Mouse (Mus musculus) right cerebral cortex, postnatal 4 days (tissue): ENCODE measurements around the gene Tvp23b.

Experiments used
- DNase-seq: peaks from one replicate; pipeline ENCODE4 v3.0.0-alpha.2; 2022

The Tvp23b gene

DNA sequence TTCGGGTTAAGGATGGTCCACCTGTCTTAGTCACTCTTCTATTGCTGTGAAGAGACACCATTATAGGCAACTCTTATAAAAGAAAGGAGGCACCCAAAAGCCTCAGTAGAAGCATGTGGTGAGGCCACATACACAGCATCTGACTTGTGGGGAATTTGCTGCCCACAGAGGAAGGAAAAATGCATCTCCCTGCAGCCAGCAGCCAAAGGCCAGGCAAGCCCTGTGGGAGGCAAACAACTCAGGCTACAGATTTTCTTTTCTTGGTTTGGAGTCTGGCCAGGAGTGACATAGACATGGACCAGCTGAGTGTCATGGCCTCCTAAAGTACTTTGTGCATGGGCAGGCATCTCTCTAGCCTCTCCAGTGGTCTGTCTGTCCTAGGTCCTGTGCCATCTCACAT, 70.3 kb downstream of the Tvp23b start:
- DNase-seq = no peak

DNA sequence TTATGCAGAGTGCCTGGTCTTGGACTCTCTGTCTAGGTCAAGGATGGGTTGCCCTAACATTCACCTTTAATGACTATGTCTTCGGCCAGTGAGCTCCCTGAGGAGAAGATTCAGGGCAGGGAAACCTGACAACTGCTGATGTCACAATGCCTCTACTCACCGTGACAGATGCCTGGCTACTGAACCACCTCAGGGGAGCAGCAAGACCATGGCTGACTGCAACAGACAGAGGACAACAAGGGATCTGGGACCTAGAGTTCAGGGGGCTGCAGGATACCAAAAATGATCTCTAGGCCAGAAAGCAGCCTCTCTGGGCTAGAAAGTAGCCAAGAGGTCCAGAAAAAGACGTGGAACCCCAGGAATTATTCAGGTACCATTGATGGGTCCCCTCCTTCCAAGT, 71.8 kb downstream of the Tvp23b start, which contains the start of gene Cdrt4:
Gene Cdrt4 (plus strand): TSS at position 182 of the 400 bp plus-strand sequence.
- DNase-seq = no peak

DNA sequence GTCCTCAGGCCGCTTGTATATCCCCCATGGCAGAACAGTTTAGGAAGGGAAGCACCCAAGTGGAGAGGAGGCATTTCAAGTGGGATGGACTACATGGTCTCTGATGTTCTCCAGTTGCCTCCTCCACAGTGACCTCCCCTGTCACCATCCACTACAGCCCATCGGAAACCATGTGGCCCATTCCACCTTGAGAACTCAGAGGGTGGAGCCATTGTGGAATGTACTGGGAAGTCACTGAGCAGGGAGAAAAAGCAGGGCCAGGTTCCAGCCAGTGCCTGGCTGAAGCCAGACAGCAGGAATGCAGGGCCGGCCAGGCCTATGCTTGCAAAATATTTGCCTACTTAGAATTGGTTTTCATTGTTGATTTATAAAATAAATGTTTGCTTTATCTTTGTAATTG, 75.5 kb downstream of the Tvp23b start:
- DNase-seq = no peak

DNA sequence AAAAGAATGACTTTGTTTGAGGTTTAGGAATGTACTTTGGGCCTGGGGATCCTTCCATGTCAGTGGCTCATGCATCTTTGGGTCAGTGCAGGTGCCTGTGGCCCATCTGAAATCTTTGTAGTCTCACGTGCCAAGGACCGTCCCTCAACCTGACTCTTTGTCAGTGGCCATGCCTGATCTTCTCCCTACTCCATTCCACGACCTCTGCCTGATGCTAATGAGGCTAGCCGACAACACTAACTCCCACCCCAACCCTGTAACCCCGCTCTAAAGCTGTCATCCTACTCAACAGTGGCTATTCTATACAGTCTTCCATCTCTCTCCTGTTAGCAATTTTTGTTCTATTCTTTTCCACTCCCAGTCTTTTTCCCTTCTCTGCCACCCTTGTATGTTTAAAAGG, 75.9 kb downstream of the Tvp23b start:
- DNase-seq = no peak

DNA sequence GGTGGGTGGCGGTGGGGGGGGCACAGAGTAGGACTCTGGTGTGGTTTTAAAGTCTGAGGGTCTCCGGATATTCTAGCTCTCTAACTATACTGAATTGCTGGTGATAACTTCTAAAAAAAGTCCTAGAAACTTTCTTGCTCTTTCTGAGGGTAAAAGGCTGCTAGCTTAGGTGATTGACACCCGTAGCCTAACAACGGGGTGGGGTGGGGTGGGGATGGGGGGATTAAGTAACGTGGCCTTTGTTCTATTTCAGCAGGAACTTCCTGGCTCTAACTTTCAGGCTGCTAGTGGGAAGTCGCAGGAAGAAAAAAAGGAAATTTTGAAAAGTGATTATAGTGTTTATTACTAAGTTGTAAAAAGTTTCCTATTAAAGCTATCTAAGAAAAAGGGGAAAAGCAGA, 76.5 kb downstream of the Tvp23b start:
- no peak for DNase-seq

DNA sequence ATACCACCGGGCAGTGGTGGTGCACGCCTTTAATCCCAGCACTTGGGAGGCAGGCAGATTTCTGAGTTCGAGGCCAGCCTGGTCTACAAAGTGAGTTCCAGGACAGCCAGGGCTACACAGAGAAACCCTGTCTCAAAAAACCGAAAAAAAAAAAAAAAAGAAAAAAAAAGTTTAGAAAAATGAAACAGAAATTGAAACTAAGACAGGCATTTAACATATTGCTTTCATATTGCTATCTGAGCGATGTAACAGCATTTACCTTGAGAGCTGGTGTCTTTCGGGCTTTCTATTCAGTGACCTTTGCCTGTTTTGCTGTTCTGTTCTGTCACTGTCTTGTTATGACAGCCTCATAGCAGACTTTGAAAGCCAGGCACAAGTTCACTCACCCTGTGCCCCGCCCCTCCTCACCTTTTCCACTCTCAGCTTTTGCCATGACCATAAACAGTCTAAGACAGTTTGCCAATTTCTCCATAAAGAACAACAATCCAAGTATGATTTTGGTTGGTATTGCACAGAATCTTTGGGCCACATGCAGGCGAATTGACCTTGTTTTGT, 78.4 kb downstream of the Tvp23b start:
- DNase-seq = no peak

DNA sequence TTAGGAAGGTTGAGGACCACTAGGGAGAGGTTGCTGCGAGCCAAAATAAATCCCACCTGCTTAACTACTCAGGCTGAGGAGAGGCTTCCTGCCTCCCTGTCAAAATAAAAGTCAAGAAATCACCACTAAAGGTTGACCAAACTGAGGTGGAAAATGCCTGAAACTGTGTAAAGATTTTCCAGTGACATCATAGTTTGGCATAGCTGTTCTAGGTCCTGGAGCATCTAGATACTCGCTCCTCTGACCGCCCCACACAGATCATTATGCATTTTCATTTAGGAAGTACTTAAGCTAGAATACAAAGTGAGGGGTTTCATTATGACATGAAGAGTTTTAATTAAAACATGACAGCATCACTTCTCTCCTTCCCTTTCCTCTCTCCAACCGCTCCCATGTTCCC, 84.0 kb downstream of the Tvp23b start:
- no peak for DNase-seq

DNA sequence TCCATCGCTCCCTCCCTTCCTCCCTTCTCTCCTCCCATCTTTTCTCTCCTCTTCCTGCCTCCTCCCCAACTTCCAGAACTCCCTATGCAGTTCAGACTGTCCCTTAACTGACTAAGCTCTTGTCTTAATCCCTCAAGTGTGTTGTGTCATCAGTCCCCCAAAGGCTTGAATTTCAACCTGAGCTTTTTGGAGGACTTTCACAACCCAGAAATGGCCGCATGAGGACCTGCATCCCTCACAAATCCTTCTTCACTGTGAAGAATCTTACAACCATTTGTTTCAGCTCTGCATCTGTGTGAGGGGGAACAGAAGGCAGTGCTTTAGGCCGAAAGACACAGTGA, 87.1 kb downstream of the Tvp23b start:
- DNase-seq = no peak
